Mouse (Mus musculus) retina, embryonic 14.5 days (tissue): ENCODE results near the gene Dnah1.
A peak's percentile ranks its signal among the peaks of the same experiment; 100 is the strongest.

ENCODE experiments used
- DNase-seq: peaks from one replicate; pipeline ENCODE4 v3.0.0-alpha.2; 2015; ENCODE audit warnings: low spot score

The Dnah1 gene

DNA sequence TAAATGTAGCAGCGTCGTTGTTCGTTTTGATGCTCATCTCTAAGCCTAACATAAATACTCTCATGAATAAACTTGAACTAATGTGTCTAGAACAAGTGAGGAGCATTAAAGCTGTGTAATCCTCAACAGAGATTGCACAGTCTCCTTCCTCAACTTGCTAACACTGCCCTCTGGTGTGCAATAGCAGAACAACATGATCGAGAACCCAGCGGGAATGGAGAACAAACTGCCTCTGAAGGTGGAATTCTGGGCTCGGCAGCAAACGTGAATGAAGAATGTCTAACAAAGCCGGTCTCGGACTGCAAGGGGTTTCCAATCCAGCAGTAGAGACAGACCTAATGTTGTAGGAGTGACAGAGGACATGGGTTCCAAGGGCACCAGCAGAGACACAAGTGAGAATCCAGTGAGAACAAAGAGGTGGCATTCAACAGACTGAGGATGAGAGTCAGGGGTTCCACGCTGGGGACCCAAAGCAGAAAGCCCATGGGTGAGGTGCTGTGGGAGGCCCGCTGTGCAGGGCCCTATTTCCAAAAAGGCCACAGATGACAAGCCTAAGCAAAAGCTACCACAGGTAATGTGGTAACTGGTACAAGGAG is 89.6 kb downstream of the Dnah1 start:
- DNase-seq = peak; percentile 87

DNA sequence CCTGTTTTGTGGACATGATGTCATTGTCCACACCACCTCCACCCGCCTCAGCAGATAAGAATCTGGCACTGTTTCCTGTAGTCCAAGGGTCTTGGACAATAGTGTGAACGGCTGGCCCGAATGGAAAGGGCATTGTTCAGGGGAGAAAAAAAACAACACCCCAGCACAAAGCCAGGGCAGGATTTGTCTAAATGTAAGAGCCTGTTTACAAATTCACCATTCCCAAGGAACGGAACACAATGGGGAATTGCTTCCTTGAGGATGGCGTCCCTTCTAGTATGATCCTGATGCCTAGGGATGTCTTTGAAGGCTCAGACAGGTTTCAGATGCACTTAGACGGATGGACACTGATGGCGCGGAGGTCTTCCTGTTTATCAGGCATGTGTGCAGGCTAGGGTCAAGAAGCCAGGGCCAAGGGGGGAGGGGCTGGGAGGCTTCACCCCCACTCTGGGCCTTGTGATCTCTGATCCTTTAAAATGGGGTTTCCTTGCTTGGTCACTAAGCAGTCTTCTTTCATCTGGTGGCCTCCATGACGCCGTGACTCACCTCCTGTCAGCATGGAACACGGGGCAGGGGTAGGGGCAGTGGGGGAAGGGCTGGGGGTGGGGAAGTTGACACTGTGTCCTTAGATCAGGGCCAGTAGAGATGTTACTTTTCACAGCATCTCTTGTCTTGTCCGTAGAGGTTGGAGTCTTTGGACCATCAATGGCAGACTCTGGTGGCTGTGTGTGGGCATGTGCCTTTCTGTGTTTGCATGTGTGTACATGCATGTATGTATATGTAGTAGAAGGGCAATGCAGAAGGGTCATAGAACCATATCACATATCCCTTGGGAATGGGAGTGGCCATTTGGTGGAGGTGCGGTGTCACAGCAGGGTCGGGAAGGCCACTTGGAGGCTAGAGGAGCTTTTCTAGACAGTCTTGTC is 90.4 kb downstream of the Dnah1 start:
- no peak for DNase-seq

DNA sequence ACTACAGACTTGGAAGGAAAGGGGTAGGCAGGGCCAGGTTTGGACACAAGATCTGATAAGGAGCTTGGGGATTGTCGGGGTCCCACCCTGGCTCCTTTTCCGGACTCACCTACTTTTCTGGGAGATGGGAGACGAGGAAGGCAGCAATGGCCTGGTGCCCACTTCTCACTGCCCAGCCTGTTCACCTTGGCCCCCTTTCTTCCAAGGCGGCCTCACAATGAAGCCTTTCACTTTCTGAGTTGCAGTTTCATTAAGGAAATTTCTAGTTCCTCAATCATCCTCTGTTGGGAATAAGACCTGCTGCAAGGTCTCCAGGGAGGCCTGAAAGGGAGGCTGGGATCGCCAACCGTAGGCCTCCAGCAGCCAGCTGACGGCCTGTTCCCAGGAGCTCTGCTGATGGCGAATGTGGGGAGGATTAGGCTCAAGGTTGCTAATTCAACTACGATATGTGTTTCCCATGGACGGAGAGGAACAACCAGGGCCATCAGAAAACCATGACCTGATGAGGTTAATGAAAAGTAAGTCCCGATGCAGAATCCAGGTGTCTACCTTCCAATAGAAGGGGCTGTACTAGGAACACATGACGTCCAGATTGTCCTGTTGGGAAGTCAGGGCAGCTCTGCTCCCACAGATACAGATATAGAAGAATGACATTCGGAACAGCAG is 91.2 kb downstream of the Dnah1 start:
- no peak for DNase-seq

DNA sequence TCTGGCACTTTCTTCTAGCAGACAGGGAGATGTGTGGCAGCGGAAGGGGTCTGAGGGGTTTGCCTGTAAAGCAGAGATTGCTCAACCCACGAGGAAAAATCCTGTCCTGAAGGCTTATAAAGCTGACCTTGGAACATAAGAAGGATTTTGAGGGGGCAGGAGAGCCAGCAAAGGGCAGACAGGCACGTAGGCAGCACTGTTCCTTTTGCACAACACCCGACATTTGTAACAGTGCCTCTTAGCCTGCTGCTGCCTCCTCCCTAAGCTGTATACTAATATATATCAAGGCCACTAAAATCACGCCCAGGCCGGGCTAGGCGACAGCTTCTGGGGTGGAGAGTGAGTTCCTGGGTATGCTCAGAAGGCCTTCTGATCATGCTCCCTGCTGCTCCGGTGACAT is 93.3 kb downstream of the Dnah1 start:
- no peak for DNase-seq

DNA sequence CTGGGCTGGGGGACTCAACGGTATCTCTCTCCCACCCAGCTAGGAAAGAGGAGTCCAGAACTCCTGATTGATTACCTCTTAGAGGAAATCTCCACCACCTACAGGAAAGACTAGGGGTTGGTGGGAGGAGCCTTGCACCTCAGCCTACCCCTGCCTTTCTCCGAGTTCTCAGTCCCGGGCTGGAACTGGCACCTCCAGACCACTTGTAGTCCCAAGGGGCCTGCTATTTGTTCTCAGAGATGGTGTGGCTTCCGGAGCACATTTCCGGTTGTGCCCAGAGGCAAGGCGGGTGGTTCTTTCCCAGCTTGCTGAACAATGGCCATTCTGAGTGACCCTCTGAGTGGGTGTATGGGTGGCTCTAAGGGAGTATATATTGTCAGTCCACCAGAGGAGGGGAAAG is 95.5 kb downstream of the Dnah1 start:
- no peak for DNase-seq

DNA sequence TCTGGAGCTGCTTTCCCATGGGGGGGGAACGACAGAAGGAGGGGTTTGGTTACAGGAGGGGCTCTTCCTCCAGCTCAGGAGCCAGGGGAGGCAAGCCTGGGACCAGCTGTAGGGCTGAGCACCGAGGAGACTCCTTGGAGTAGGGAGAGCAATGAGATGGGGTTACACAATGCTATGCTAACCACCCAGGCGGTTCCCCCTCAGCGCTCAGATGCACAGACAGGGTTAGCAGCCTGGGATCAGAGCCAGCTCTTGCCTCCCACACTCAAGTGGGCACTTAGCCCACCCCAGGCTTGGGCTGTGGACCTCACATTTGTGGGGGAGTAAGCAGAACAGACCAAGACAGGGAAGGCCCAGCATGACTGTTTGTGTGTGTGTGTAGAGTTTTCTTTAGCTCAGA is 96.7 kb downstream of the Dnah1 start:
- no peak for DNase-seq

DNA sequence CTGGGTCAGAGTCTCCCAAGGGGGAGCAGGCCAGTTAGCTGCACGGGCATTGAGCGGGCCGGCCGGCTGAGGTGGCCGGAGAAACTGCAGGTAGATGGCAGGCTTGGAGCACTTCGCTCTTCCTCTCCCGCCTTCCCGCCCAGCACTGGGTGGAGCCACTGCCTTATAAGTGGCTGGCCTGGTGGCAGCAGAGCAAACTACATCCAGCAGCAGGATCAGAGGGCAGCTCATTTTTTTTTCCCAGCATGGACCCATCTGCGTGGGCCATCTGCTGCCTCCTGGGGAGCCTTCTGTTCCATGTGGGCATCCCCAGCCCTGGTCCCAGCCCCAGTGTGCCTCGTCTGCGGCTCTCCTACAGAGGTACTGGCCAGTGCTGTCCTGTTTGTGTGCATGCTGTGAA is 106.0 kb downstream of the Dnah1 start, which contains the start of gene Sema3g:
Sema3g (plus strand) TSS at position 195 of the 400 bp plus-strand sequence.
- peak; percentile 76 for DNase-seq

DNA sequence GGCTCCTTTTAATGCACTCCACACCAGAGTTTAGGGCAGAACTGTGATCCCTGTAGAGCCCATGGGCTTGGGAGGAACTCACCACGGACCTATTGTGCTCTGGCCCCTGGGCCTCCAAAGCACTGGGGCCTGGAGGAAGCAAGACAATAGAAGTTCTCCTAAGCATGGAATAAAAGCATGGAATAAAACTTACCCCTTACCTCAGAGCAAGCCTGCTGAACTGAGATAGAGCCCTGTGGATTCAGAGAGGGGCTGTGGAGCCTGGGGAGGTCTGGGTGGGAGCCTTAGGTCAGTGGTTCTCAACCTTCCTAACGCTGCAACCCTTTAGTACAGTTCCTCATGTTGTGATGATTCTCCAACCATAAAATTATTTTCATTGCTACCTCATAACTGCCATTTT is 106.8 kb downstream of the Dnah1 start, which contains the start of gene Nisch:
Nisch (minus strand) TSS at position 101 of the 400 bp plus-strand sequence.
- DNase-seq = no peak

DNA sequence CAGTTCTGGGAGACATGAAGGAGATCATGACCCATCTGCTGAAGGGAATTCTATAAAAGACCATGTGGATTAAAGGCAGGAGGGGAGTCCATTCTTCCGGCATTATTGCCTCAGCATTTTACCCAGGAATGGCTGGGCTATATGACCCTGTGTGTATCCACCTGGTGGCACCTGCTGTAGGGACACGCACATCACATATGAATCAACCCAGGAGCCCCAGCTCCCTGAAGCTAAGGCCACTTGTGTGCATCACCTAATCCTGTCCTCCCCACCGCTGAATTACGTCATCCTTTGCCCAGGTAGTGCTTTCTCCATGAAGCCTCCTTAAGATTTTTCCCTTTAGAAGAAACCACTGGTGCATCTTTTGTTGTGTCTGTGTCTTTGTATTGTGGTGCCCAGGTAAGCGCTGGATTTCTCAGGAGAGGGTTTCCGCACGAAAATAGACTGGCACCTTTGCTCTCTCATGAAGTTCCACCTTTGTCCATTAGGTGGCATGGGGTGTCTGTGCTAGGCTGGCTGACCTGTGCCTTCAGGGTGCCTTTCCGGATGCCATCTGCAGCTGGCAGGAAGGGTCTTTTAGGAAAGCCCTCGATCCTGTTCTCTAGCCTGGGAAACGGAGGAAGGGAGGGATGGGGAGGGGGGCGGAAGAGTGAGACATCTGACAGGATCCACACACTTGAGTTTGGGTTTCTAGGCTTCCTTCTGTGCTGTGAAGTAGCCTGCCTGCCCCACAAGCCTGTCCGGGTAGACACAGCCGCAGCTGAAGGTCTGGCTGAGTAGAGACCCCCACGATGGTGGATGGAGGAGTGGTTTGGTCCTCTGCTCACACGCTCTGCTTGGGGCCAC is 108.3 kb downstream of the Dnah1 start:
- DNase-seq = peak; percentile 86

DNA sequence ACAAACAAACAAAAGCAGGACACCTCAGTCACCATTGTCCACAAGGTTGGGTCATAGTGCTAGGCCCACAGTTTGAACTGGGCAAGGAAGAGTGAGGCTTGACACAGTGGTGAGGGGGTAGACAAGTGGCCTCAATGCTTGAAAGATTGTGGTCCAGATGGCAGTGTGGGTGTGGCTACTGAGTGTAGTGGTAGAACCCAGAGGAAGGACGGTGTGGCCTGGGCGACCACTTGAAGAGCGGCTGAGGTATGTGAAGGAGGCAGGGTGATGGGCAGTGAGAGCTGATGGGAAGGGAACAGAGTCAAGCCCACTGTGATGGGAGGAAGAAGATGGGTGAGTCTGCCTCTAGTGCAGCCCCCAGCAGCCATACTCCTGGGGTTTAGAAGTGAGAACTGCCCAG is 109.0 kb downstream of the Dnah1 start:
- DNase-seq = no peak

DNA sequence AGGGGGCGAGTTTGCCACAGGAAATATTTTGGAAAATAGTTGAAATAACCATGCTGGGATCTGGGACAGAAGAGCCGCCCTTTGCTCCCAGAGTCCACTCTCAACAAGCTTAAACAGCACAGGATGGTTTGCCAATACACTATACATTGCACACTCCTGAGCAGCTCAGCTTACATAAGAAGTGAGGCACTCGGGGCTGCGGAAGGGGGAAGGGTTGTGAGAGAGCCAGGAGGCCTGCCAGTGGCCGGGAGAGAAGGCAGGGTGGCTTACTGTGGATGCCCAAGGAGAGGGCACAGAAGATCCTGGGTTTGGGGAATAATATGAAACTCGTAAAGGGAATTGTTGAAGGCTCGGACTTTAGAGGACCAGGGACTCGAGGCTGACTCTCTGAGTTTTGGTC is 109.8 kb downstream of the Dnah1 start:
- no peak for DNase-seq

DNA sequence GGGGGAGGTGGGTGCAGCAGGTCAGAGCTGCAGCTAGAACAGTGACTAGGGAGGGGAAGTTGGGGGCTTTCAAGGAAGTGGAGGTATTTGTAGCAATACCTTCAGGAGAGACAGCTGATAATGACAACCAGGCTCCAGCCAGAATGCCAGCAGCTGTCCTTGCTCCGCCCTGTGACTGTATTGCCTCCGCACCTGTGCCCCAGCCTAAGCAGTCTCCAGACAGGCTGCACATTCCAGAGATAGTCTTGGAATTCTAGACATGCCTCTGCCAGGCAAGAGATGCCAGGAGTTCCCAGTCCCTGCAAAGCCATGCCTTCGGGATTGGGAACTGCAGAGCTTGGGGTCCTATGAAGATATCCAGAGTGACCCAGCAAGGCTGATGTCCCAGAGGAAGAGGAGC is 111.2 kb downstream of the Dnah1 start:
- DNase-seq = no peak

DNA sequence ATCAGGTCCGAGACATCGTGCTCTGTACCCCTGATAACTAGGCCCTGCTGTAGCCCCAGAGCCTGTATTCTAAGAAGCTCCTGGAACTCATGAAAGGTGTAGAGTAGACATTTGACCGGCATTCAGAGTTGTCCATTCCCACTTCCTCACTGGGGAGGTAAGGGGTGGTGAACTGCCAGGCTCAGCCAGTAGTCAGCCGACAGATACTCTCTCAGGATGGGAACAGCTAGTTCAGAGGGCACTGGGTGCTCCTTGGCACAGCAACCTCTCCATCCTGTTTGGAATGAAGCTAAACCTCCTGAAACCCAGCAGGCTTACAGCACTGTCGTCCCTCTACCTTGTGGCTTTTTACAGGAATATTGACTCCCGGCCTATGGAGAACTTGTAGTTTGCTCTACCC is 111.8 kb downstream of the Dnah1 start:
- no peak for DNase-seq
